Mouse (Mus musculus): ENCODE results near the gene Acsl6.

GRCm38 (mm10) chr11:54287821-54288453 lies 15.7 kb upstream of the Acsl6 start:
- TF ChIP-seq CTCF (IDR thresholded peaks at IDR 0.05), result no peak
- no peak for TF ChIP-seq EP300 (IDR thresholded peaks at IDR 0.05)

Data from lung, postnatal 0 days (tissue).